Mouse (Mus musculus): ENCODE measurements at regions not wholly inside any gene's neighbourhood (a gene's known extent, or its start where the extent isn't known, plus 50 kb on each side); places are given as distances from the start of the nearest gene placed in this dataset.

DNA sequence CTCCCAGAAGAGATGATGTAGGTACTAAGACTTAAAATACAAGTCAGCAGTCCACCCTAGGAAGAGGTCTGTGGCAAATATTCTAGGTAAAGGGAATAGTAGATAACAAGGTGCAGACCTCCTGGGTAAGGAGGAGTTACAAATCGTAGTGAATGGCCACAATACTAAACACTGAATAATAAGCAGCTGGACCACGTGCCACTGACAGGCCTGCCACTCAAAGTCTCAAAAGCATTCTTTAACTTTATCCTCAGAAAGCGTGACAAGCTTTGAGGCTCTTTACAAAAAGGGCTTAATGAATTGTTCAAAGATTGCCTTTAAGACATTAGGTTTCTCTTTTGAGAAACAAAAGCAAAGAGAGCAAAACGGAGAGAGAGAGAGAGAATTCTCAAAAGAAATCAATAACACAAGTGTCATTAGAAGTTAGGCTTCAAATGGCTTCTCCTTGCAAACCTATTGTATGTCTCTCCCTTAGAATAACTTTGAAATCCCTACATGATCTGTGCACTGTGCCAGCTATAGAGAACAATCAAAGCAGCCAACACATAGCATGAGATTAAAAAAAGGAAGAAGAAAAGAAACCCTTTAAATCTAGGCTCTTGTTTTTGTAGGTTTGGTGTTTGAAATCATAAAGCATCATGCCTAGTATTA is 383.6 kb upstream of the Actbl2 start:
- TF ChIP-seq CTCF (IDR thresholded peaks at IDR 0.05; ENCODE audit: low read depth, low read length), result no peak
- no peak for TF ChIP-seq TAL1 (conservative IDR thresholded peaks at IDR 0.05; ENCODE audit: low read depth, low read length)
- no peak for TF ChIP-seq GATA1 (IDR thresholded peaks at IDR 0.05; ENCODE audit: borderline replicate concordance, low read length)

All from G1E (cell line).